Mouse (Mus musculus) MEL (cell line): Measurements from ENCODE around the gene Pdlim5. TPM values are rescaled to one million over a fixed set of nuclear protein-coding genes. Genes with fewer than 3 reads are reported as not detected.

Experiments
- DNase-seq: peaks from one replicate; pipeline ENCODE4 v3.0.0; 2011; ENCODE audit warnings: low read depth, low spot score
- H3K27ac ChIP-seq: 2 replicates; pipeline ENCODE4 v1.5.1; 2012; ENCODE audit warnings: low read depth, mild to moderate bottlenecking, control low read depth, low read length, moderate library complexity; ENCODE audit not compliant: control insufficient read depth
- H3K27me3 ChIP-seq, 2 experiments: fragments of 150-350 bp in 1 of 2; sonication (generic) in 1 of 2; 2 replicates each; pipeline ENCODE4 v1.6.1; 2012; ENCODE audit warnings: low read length in 2 of 2, mild to moderate bottlenecking in 2 of 2, improper control_type of control experiment in 1 of 2, moderate library complexity in 1 of 2; ENCODE audit not compliant: insufficient read depth in 2 of 2, control insufficient read depth in 1 of 2
- H3K36me3 ChIP-seq, 2 experiments: 2 replicates each; pipeline ENCODE4 v1.6.1; 2012 to 2014; ENCODE audit warnings: low read length in 2 of 2, improper control_type of control experiment in 1 of 2, inconsistent platforms in 1 of 2, mild to moderate bottlenecking in 1 of 2; ENCODE audit not compliant: insufficient read depth in 2 of 2, control insufficient read depth in 1 of 2
- H3K4me1 ChIP-seq, 2 experiments: fragments of 150-350 bp in 1 of 2; sonication (generic) in 1 of 2; 2 replicates each; pipeline ENCODE4 v1.6.1; 2012; ENCODE audit warnings: low read length in 2 of 2, improper control_type of control experiment in 1 of 2, mild to moderate bottlenecking in 1 of 2; ENCODE audit not compliant: insufficient read depth in 2 of 2, control insufficient read depth in 1 of 2
- H3K4me3 ChIP-seq, 2 experiments: fragments of 150-350 bp in 1 of 2; sonication (generic) in 1 of 2; 2 replicates each; pipeline ENCODE4 v1.5.1; 2012; ENCODE audit warnings: low read depth in 2 of 2, low read length in 2 of 2, mild to moderate bottlenecking in 2 of 2, moderate library complexity in 2 of 2, control low read depth in 1 of 2, improper control_type of control experiment in 1 of 2; ENCODE audit not compliant: control insufficient read depth in 1 of 2, insufficient read depth in 1 of 2
- H3K79me2 ChIP-seq: 2 replicates; pipeline ENCODE4 v1.6.1; 2012; ENCODE audit warnings: mild to moderate bottlenecking, low read length, moderate library complexity; ENCODE audit not compliant: control insufficient read depth, poor library complexity, insufficient read depth
- H3K9ac ChIP-seq: 2 replicates; pipeline ENCODE4 v1.6.1; 2012; ENCODE audit warnings: low read depth, mild to moderate bottlenecking, control low read depth, low read length, moderate library complexity; ENCODE audit not compliant: control insufficient read depth, poor library complexity, severe bottlenecking
- H3K9me3 ChIP-seq: fragments of 150-350 bp; sonication (generic); replicated peaks from 2 replicates; pipeline ENCODE4 v1.6.1; 2012; ENCODE audit warnings: mild to moderate bottlenecking, low read length, improper control_type of control experiment, moderate library complexity; ENCODE audit not compliant: insufficient read depth
- BHLHE40 ChIP-seq: IDR thresholded peaks from 2 replicates; pipeline ENCODE4 v1.6.1; 2012; ENCODE audit warnings: low read depth, mild to moderate bottlenecking, inconsistent platforms, low read length, improper control_type of control experiment, borderline replicate concordance
- CHD1 ChIP-seq: IDR thresholded peaks from 2 replicates; pipeline ENCODE4 v1.6.1; 2012; ENCODE audit warnings: low read depth, mild to moderate bottlenecking, inconsistent platforms, low read length, improper control_type of control experiment
- CHD2 ChIP-seq: IDR thresholded peaks from 2 replicates; pipeline ENCODE4 v1.6.1; 2011; ENCODE audit warnings: low read length, improper control_type of control experiment
- EP300 ChIP-seq, 2 experiments: IDR thresholded peaks; 2 replicates each; pipeline ENCODE4 v1.6.1; 2011; ENCODE audit warnings: improper control_type of control experiment in 2 of 2, low read length in 2 of 2, low read depth in 1 of 2, mild to moderate bottlenecking in 1 of 2
- GABPA ChIP-seq: IDR thresholded peaks from 2 replicates; pipeline ENCODE4 v1.6.1; 2012; ENCODE audit warnings: low read depth, mild to moderate bottlenecking, inconsistent platforms, low read length, improper control_type of control experiment, moderate library complexity
- HCFC1 ChIP-seq: IDR thresholded peaks from 2 replicates; pipeline ENCODE4 v1.6.1; 2012; ENCODE audit warnings: low read depth, mild to moderate bottlenecking, inconsistent platforms, low read length, improper control_type of control experiment, moderate library complexity
- JUND ChIP-seq: IDR thresholded peaks from 2 replicates; pipeline ENCODE4 v1.6.1; 2011; ENCODE audit warnings: low read depth, mild to moderate bottlenecking, improper control_type of control experiment, low read length
- MAFK ChIP-seq: IDR thresholded peaks from 2 replicates; pipeline ENCODE4 v1.6.1; 2011; ENCODE audit warnings: low read depth, mild to moderate bottlenecking, low read length, improper control_type of control experiment, borderline replicate concordance
- MAX ChIP-seq: IDR thresholded peaks from 2 replicates; pipeline ENCODE4 v1.6.1; 2011; ENCODE audit warnings: low read length, improper control_type of control experiment
- RAD21 ChIP-seq: IDR thresholded peaks from 2 replicates; pipeline ENCODE4 v1.6.1; 2011; ENCODE audit warnings: mild to moderate bottlenecking, low read depth, low read length, improper control_type of control experiment
- SIN3A ChIP-seq: IDR thresholded peaks from 2 replicates; pipeline ENCODE4 v1.6.1; 2012; ENCODE audit warnings: low read length, improper control_type of control experiment, inconsistent platforms
- SMC3 ChIP-seq: IDR thresholded peaks from 2 replicates; pipeline ENCODE4 v1.6.1; 2011; ENCODE audit warnings: low read depth, low read length, improper control_type of control experiment
- TAL1 ChIP-seq: IDR thresholded peaks from 2 replicates; pipeline ENCODE4 v1.6.1; 2012; ENCODE audit warnings: mild to moderate bottlenecking, inconsistent platforms, low read length, moderate library complexity, mixed read lengths
- TBP ChIP-seq: IDR thresholded peaks from 2 replicates; pipeline ENCODE4 v1.8.0; 2011; ENCODE audit warnings: low read depth, low read length, improper control_type of control experiment
- TCF12 ChIP-seq: IDR thresholded peaks from 2 replicates; pipeline ENCODE4 v1.6.1; 2014; ENCODE audit warnings: low read depth, mild to moderate bottlenecking, inconsistent platforms, low read length, improper control_type of control experiment, moderate library complexity
- USF1 ChIP-seq: IDR thresholded peaks from 2 replicates; pipeline ENCODE4 v1.6.1; 2014; ENCODE audit warnings: low read depth, mild to moderate bottlenecking, inconsistent platforms, low read length, improper control_type of control experiment, moderate library complexity
- USF2 ChIP-seq, 2 experiments: IDR thresholded peaks; 2 replicates each; pipeline ENCODE4 v1.6.1; 2011 to 2012; ENCODE audit warnings: improper control_type of control experiment in 2 of 2, low read length in 2 of 2, borderline replicate concordance in 1 of 2, inconsistent platforms in 1 of 2, low read depth in 1 of 2, mild to moderate bottlenecking in 1 of 2; ENCODE audit not compliant: insufficient read depth in 1 of 2
- ZC3H11A ChIP-seq: IDR thresholded peaks from 2 replicates; pipeline ENCODE4 v1.6.1; 2012; ENCODE audit warnings: low read depth, mild to moderate bottlenecking, inconsistent platforms, low read length, improper control_type of control experiment
- ZKSCAN1 ChIP-seq: IDR thresholded peaks from 2 replicates; pipeline ENCODE4 v1.6.1; 2012; ENCODE audit warnings: low read depth, mild to moderate bottlenecking, inconsistent platforms, low read length, improper control_type of control experiment, moderate library complexity
- polyA plus RNA-seq, 2 experiments: library from polyadenylated mRNA; stranded (reverse) in 1 of 2; unstranded in 1 of 2; fragments of >175 nt in 1 of 2; fragments of >200 nt in 1 of 2; gene quantifications; 2 replicates each; pipeline versions ENCODE4 v1.2.1 to v1.2.4; 2012; ENCODE audit warnings: low replicate concordance in 2 of 2, low read depth in 1 of 2; ENCODE audit not compliant: insufficient read length in 2 of 2, insufficient read depth in 1 of 2, missing spikeins in 1 of 2
- total RNA-seq: library from RNA; depleted of rRNA; stranded (reverse); fragments of 300-350 nt; gene quantifications from 2 replicates; pipeline ENCODE4 v1.2.3, GENCODE M21; 2012

The Pdlim5 gene
- total and polyA plus RNA-seq, 3 experiments = 8.7 to 9.9 TPM; not detected in 1

GRCm38 (mm10) chr3:142434786-142435168 is 39.3 kb upstream of the Pdlim5 start:
- H3K79me2 ChIP-seq = no peaks in the 10 kb centered on the region
- TF ChIP-seq TBP (no peak), EP300 (IDR thresholded peaks at IDR 0.05; ENCODE audit: low read depth in 1 of 2, low read length in 2 of 2) (no peak), MAFK (no peak), USF1 (no peak), BHLHE40 (no peak), SMC3 (no peak), JUND (no peak), USF2 (IDR thresholded peaks at IDR 0.05; ENCODE audit: borderline replicate concordance in 1 of 2, insufficient read depth in 1 of 2, low read depth in 1 of 2, low read length in 2 of 2) (no peak), ZC3H11A (no peak), CHD1 (no peak), TAL1 (no peak), SIN3A (no peak), HCFC1 (no peak), RAD21 (no peak), GABPA (no peak), TCF12 (no peak), MAX (no peak), CHD2 (no peak), ZKSCAN1 (no peak)
- no peaks in the 10 kb centered on the region; a peak in 1 of 4 replicates for H3K36me3 ChIP-seq
- H3K4me3 ChIP-seq = no peak overlapping the region
- H3K4me1 ChIP-seq = no peaks in the 10 kb centered on the region; a peak in 1 of 4 replicates
- H3K9ac ChIP-seq = no peak overlapping the region
- H3K27me3 ChIP-seq = no peaks in the 10 kb centered on the region
- H3K9me3 ChIP-seq = no peaks in the 10 kb centered on the region
- no peak for DNase-seq
- no peak overlapping the region for H3K27ac ChIP-seq

- Histone ChIP-seq H3K4me1 (no peaks in the 10 kb centered on the region), H3K9ac (no peak overlapping the region), H3K27ac (no peak overlapping the region), H3K27me3 (no peaks in the 10 kb centered on the region), H3K36me3 (no peaks in the 10 kb centered on the region; a peak in 1 of 4 replicates), H3K4me3 (no peak overlapping the region), H3K9me3 (no peaks in the 10 kb centered on the region), H3K79me2 (no peaks in the 10 kb centered on the region)
- no peak for DNase-seq
- TF ChIP-seq HCFC1 (no peak), SMC3 (no peak), GABPA (no peak)
Measured at GRCm38 (mm10) chr3:142434127-142434785, 38.8 kb upstream of the Pdlim5 start.
